Mouse (Mus musculus) frontal cortex, adult 2 months (tissue): ENCODE measurements around the gene Prss12. TPM values are rescaled to one million over a fixed set of nuclear protein-coding genes. Genes with fewer than 3 reads are reported as not detected.

ENCODE experiments used
- DNase-seq, 2 experiments: peaks; one replicate each; pipeline ENCODE4 v3.0.0; 2022; ENCODE audit warnings: low spot score in 1 of 2; ENCODE audit errors: extremely low spot score in 1 of 2
- polyA plus RNA-seq: library from polyadenylated mRNA; depleted of rRNA; stranded (reverse); fragments of >200 nt; gene quantifications from 2 replicates; pipeline ENCODE4 v1.2.3, GENCODE M21; 2012; rRNA removed

The Prss12 gene
- polyA plus RNA-seq, 1 experiment: 24.6 TPM

DNA sequence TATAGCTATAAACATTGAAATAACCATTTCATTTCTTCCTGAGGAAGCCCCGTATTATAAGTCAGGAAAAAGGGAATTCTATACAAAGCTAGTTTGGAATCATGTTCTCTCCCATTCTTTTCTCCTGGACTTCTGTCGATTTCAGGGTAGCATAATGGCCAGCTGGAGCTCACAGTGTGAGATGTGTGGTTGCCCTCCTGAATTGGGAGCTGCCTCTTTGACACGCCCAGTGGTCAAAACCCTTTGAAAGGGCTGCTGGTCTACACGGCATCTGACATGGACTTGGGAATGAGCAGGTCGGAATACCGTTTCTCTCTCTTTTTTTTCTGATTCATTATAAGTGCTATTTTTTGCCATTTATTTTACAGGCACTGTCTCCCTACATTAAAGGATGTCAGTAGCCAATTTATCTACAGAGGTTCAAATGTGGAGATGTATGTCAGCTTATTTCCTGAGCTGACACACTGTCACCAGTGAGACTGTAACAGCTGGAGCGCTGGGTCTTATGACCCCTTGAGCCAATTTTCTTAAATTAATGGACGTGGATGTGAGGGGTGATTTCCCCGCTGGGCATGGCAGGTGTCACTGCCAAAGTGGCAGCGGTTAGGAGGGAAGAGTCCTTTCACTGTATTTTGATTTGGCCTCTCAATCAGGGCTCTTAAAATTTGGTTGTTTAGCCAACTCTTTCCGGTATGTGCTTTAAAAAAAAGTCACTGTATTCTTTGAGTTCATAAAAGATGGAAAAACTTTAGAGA is 79.8 kb downstream of the Prss12 start:
- no peak for DNase-seq

DNA sequence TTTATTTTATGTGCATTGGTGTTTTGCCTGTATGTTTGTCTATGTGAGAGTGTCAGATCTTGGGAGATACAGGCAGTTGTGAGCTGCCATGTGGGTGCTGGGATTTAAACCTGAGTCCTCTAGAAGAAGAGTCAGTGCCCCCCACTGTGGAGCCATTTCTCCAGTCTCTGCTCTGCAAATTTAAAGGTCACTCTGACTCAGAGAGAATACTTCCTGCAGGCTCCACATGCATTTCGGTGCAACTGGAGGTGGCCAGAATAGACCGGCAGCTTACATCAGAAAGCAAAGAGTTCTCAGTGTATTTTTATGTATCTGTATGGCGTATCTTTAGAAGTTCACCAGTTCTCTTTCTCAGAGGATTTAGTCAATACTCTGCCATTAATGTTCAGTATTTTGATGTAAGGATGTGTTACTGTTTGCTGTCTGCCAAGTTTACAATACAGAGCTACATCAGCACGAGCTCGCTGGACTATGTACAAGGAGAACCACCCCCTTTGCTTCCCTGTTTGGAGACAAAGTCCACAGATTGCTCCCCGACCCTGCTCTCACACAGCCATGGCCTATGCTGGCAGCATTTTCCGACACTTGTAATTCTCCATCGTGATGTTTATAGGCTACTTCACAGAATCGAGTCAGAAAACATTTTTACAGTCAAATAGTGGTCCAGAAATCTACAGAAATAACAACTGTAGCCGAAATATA is 81.2 kb downstream of the Prss12 start:
- no peak for DNase-seq

DNA sequence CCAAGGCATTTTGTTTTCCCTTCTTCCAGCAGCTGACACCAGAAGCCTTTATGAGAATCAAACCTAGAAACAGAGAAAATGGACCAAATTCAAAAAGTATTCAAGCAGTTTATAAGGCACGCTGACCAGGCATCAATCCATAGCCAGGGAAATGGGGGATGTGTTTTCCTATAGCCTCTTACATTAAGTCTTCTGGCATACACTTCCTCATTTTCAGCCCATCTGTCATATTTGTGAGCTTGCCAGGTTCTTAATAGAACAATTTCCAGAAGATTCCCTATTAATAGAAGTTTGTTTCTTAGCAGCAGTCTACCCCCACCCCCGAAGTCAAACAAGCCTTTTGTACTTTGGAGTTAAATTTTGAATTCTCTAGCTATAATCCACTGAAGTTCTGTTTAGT is 84.4 kb downstream of the Prss12 start:
- peak in 1 of 2 experiments; percentile 42 for DNase-seq

DNA sequence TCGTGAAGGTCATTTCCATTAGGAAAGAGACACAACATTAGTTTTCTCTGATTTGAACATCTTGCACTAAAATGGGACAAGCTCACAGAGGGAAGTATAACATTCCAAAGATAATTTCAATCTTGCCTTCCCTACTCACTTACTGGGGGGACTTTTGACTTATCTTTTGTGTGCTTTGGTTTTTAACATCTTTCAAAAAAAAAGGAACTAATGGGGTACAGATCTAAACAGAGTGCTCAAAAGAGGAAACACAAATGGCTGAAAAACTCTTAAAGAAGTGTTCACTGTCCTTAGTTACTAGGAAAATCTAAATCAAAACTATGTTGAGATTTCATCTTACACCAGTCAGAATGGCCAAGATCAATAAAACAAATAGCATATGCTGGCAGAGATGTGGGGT is 90.6 kb downstream of the Prss12 start:
- DNase-seq: no peak

DNA sequence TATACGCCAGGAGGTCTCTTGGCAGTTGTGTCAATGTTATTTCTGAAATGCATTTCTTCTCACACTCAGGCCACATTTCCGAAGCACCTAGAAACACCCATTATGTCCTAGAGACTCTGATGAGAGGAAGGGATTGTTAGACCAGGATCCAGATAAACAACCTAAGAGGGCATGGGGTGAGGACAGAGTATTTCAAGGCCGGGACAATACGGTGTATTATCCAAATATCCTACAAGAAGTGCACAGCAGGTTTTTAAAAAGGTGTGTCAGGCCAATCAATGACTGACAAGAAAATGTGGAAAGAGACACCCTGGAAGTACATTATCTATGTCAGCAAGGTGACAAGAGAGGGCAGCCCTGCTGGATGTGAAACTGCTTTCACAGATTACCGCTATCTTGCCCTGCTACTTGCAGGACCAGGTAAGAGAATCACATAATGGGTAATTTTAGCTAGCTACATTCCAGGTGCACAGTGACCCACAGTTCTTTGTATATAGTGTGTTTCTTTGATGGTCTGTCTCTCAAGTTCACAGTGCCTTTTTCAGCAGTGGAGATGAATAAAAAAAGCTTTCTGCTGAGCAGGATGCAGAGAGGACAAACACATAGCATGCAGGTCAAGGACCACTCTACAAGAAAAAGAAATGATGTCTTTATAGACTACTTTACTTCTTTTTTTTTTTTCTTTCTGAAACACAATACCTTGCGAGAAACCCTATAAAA is 97.0 kb downstream of the Prss12 start:
- no peak for DNase-seq

DNA sequence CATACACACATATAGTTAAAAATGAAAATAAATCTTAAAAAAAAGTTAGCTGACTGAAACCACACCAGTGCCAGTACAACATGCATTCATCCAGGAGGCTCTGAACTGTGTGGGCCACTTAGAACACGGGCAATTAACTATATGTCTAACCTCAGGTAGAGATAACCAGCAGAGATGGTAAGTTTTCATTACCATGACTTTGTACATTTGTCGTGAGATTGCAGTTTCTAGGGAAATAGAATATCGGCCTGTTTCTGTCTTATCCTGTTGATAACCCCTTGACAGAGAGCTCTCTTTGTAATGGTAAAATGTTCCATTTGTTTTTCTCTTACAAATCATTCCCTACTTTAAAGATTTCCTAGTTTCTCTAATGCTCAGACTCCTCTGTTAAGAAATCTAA is 103.8 kb downstream of the Prss12 start:
- DNase-seq: no peak

DNA sequence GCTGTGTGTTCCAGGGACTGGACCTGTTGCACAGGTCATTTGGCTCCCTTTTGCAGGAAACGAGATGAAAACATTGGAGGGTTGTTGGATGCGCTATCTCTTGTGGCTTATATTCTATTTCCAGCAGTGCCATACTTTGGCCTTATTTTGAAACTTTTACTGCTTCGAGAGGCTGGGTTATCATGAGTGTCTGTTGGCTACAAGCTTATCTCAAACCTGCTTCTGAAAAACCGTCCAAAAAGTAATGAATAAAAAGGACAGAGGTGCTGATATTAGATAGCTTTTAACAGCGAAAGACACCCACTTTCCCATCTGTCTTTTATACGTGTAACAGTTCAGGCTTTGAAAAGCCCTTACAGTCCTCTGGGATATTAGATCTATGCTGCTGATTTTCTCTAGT is 107.2 kb downstream of the Prss12 start:
- no peak for DNase-seq

DNA sequence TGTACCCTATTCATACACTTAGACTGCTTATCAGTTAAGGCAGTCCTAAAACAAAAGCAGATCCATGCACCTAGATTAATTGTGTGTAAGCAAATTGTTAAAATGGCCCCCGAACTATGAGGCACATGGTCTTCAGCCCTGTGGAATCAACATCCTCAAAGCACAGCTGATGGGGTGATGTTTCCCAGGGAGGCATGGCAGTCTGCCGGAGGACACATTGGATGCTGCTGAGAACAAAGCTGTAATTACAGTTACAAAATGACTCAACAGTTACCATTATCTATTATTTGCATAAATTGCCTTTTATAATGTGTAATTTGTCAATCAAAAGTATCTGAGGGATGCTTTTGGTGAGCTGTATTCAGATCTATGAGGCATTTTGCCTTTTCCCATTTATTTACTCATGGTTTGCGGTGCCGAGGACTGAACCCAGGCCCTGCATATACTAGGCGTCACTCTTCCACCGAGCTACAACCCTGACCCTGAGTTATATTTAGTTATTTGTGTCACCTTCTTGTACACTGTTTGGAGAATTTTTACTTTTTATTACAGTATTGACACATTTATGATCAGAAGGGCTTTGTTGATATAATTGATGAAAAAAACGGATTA is 108.6 kb downstream of the Prss12 start:
- DNase-seq: no peak

Other genes with a start within 250 kb of the Prss12 start
- 3.5 and 4.6 TPM in 2 replicates for gene Synpo2, start 210.8 kb upstream of the Prss12 start, polyA plus RNA-seq
- 8.4 and 10.4 TPM in 2 replicates for gene Sec24d, start 179.5 kb upstream of the Prss12 start, polyA plus RNA-seq
- gene Mettl14, start 60.8 kb upstream of the Prss12 start, polyA plus RNA-seq: 14.8 and 15.4 TPM in 2 replicates
- 15.0 and 21.2 TPM in 2 replicates for gene Ndst3, start 243.9 kb downstream of the Prss12 start, polyA plus RNA-seq